Mouse (Mus musculus) ES-E14 (cell line): ENCODE measurements at regions not wholly inside any gene's neighbourhood (a gene's known extent, or its start where the extent isn't known, plus 50 kb on each side); places are given as distances from the start of the nearest gene placed in this dataset.

Source experiments
- CHD2 ChIP-seq: IDR thresholded peaks from 2 replicates; pipeline ENCODE4 v1.6.1; 2014; ENCODE audit warnings: mild to moderate bottlenecking, low read depth, low read length, inconsistent platforms
- HCFC1 ChIP-seq: IDR thresholded peaks from 2 replicates; pipeline ENCODE4 v1.6.1; 2012; ENCODE audit warnings: low read length, inconsistent platforms, borderline replicate concordance; ENCODE audit not compliant: insufficient read depth
- MAFK ChIP-seq: IDR thresholded peaks from 2 replicates; pipeline ENCODE4 v1.6.1; 2014; ENCODE audit warnings: mild to moderate bottlenecking, low read depth, low read length, inconsistent platforms; ENCODE audit not compliant: insufficient read depth
- ZNF384 ChIP-seq: IDR thresholded peaks from 2 replicates; pipeline ENCODE4 v1.6.1; 2012; ENCODE audit warnings: low read depth, low read length, inconsistent platforms

- TF ChIP-seq CHD2 (no peak), ZNF384 (no peak), HCFC1 (no peak), MAFK (no peak)
Measured at GRCm38 (mm10) chr1:57259626-57260025, 117.8 kb upstream of the 1700066M21Rik start.
